Mouse (Mus musculus) ES-E14 (cell line): ENCODE results near the gene Zdhhc14.

Experiments
- CHD2 ChIP-seq: IDR thresholded peaks from 2 replicates; pipeline ENCODE4 v1.6.1; 2014; ENCODE audit warnings: mild to moderate bottlenecking, low read depth, low read length, inconsistent platforms
- ZC3H11A ChIP-seq: IDR thresholded peaks from 2 replicates; pipeline ENCODE4 v1.6.1; 2012; ENCODE audit warnings: low read depth, mild to moderate bottlenecking, inconsistent platforms, low read length, borderline replicate concordance

DNA sequence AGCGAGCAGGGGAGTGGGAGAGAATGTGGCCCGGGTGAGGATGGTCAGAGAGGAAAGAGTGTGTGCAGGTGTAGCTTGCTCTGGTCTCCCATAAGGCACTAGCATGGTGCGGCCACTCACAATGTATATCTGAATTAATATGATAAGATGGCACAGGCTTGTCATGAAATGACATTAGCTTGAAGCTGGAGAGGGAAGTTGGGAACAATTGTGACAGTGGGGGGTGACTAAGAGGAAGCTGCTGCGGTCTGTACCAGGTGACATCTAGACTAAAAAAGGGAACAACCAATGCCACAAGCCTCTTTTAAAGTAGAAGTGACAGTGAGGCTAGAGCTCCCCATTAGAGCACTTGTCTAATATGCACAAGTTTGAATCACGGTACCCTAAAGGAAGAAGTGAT, 238.2 kb downstream of the Zdhhc14 start:
- no peak for TF ChIP-seq ZC3H11A
- TF ChIP-seq CHD2: no peak
